Mouse (Mus musculus) NIH3T3 (cell line): ENCODE data around the gene Fxyd2.

Source experiments
- DNase-seq: peaks from one replicate; pipeline ENCODE4 v3.0.0-alpha.2; 2012; ENCODE audit warnings: low read depth

Fxyd2 gene

GRCm38 (mm10) chr9:45391299-45391698 is 8.2 kb upstream of the Fxyd2 start:
- no peak for DNase-seq

GRCm38 (mm10) chr9:45395218-45395617 is 4.3 kb upstream of the Fxyd2 start:
- no peak for DNase-seq

GRCm38 (mm10) chr9:45395796-45396195 is 3.7 kb upstream of the Fxyd2 start:
- no peak for DNase-seq

GRCm38 (mm10) chr9:45398336-45398735 is 1.1 kb upstream of the Fxyd2 start:
- DNase-seq = no peak

GRCm38 (mm10) chr9:45401851-45402250 is 2.4 kb downstream of the Fxyd2 start:
- DNase-seq = no peak

- no peak for DNase-seq
Observed at GRCm38 (mm10) chr9:45402957-45403356, 3.5 kb downstream of the Fxyd2 start.

- DNase-seq = no peak
Observed at GRCm38 (mm10) chr9:45405694-45406093, 6.2 kb downstream of the Fxyd2 start.

GRCm38 (mm10) chr9:45406808-45407207 is 7.3 kb downstream of the Fxyd2 start:
- DNase-seq = no peak

GRCm38 (mm10) chr9:45407706-45408675 is 8.5 kb downstream of the Fxyd2 start:
- DNase-seq = peak; percentile 6

GRCm38 (mm10) chr9:45410193-45410592 is 10.7 kb downstream of the Fxyd2 start:
- DNase-seq = no peak

GRCm38 (mm10) chr9:45410614-45411013 is 11.1 kb downstream of the Fxyd2 start:
- DNase-seq = no peak

GRCm38 (mm10) chr9:45411111-45411510 is 11.6 kb downstream of the Fxyd2 start:
- DNase-seq = no peak

- peak; percentile 34 for DNase-seq
Observed at GRCm38 (mm10) chr9:45411803-45412202, 12.3 kb downstream of the Fxyd2 start.

- DNase-seq = peak; percentile 50
Observed at GRCm38 (mm10) chr9:45412287-45412686, 12.8 kb downstream of the Fxyd2 start.

- DNase-seq = no peak
Observed at GRCm38 (mm10) chr9:45412700-45413477, 13.4 kb downstream of the Fxyd2 start.

GRCm38 (mm10) chr9:45413478-45414140 is 14.1 kb downstream of the Fxyd2 start:
- DNase-seq = no peak

- peak; percentile 51 for DNase-seq
Observed at GRCm38 (mm10) chr9:45415912-45416311, 16.4 kb downstream of the Fxyd2 start.

- peak; percentile 48 for DNase-seq
Observed at GRCm38 (mm10) chr9:45417245-45417644, 17.8 kb downstream of the Fxyd2 start.

GRCm38 (mm10) chr9:45418252-45418651 is 18.8 kb downstream of the Fxyd2 start:
- DNase-seq = no peak

- peak; percentile 6 for DNase-seq
Observed at GRCm38 (mm10) chr9:45421209-45421608, 21.7 kb downstream of the Fxyd2 start.

GRCm38 (mm10) chr9:45422761-45423298 is 23.4 kb downstream of the Fxyd2 start:
- no peak for DNase-seq

GRCm38 (mm10) chr9:45426456-45426855 is 27.0 kb downstream of the Fxyd2 start, which contains the start of gene Dscaml1:
TSS of gene Dscaml1 (plus strand) at chr9:45426628.
- DNase-seq = no peak
